Mouse (Mus musculus) small intestine, adult 2 months (tissue): Measurements from ENCODE around the gene Wwox. TPM values are rescaled to one million over a fixed set of nuclear protein-coding genes. Genes with fewer than 3 reads are reported as not detected.

ENCODE experiments used
- H3K27ac ChIP-seq: fragments of 200-500 bp; 2 replicates; pipeline ENCODE4 v1.5.1; 2012; ENCODE audit warnings: low read depth, low read length, control low read depth, inconsistent platforms; ENCODE audit not compliant: insufficient read depth
- H3K27me3 ChIP-seq: fragments of 200-500 bp; 2 replicates; pipeline ENCODE4 v1.6.1; 2012; ENCODE audit warnings: mild to moderate bottlenecking, moderate library complexity, low read length, inconsistent platforms; ENCODE audit not compliant: control insufficient read depth, insufficient read depth
- H3K36me3 ChIP-seq: fragments of 200-500 bp; 2 replicates; pipeline ENCODE4 v1.6.1; 2012; ENCODE audit warnings: mild to moderate bottlenecking, low read length, control low read depth, inconsistent platforms; ENCODE audit not compliant: control insufficient read depth, insufficient read depth
- H3K4me1 ChIP-seq: fragments of 200-500 bp; 2 replicates; pipeline ENCODE4 v1.6.1; 2012; ENCODE audit warnings: low read length, inconsistent platforms, mixed read lengths; ENCODE audit not compliant: control insufficient read depth, insufficient read depth, insufficient read length
- H3K4me3 ChIP-seq: fragments of 200-500 bp; 2 replicates; pipeline ENCODE4 v1.5.1; 2012; ENCODE audit warnings: low read depth, mild to moderate bottlenecking, control low read depth, inconsistent platforms, low read length, moderate library complexity
- CTCF ChIP-seq: fragments of 200-500 bp; IDR thresholded peaks from 2 replicates; pipeline ENCODE4 v1.5.1; 2012; ENCODE audit warnings: low read depth, mild to moderate bottlenecking, control low read depth, inconsistent platforms, low read length, moderate library complexity, mixed read lengths; ENCODE audit not compliant: insufficient replicate concordance, insufficient read length; ENCODE audit errors: extremely low read depth
- POLR2A ChIP-seq: fragments of 200-500 bp; IDR thresholded peaks from 2 replicates; pipeline ENCODE4 v1.6.1; 2012; ENCODE audit warnings: low read depth, mild to moderate bottlenecking, control low read depth, inconsistent platforms, low read length, moderate library complexity
- WGBS: fragments of 180-500 bp; shearing (Covaris S2); methylation state at CpG from one replicate; pipeline ENCODE4 v1.1.7; 2018; 5-methylcytosine and 5-hydroxymethylcytosine counted together
- polyA plus RNA-seq: library from polyadenylated mRNA; depleted of rRNA; stranded (reverse); fragments of >200 nt; gene quantifications from 2 replicates; pipeline ENCODE4 v1.2.3, GENCODE M21; 2012

Gene Wwox
- polyA plus RNA-seq, 1 experiment, result 6.0 TPM

DNA sequence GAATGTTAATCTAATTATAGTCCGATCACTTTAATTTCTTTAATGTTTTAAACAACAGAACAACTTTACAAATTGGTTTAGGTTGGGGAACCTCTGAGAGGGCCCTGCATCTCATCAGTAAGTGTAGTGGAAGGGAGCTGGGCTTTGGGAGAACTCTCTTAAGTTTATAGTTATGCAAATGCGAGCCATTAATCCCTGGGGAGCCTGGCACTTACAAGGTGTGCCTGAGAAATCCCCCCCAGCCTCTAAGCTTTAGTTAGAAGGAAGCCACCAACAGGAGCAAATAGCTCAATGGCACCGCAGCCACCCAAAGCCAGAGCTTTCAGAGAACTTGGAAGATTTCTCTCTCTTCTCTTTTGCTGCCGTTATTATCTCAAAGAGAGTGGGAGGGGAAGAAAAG, 759.7 kb downstream of the Wwox start:
- Histone ChIP-seq H3K4me3 (no peak overlapping the region), H3K27ac (no peak overlapping the region), H3K4me1 (no peaks in the 10 kb centered on the region), H3K36me3 (no peaks in the 10 kb centered on the region), H3K27me3 (no peaks in the 10 kb centered on the region)
- TF ChIP-seq POLR2A (no peak), CTCF (no peak)
- WGBS, result 51% methylated on average over 4 of the region's 4 CpGs

DNA sequence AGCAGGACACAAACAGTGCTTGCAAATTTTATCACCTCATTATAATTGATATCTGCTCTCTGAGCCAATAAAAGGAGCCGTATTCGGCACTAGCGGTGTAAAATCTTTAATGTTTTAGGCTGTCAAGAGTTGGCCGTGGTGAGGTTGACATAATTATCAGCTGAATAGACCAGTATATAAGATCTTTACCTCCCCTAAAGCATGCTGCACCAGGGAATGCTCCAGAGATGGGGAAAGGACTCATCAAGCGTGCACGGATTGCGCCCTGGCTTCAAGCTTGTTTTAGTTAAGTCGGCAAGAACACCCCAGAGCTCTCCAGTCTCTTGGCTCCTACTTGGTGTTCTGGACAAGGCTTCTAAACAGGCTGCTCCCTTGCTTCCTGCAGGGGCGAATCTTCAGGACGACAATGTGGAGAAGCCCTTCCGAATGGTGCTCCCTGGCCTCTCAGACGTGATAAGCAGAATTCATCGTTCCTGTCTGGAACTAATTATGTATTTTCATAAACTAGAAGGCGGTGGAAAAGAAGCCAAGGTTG, 760.2 kb downstream of the Wwox start:
- 36% methylated on average over 14 of the region's 14 CpGs for WGBS
- H3K27me3 ChIP-seq, result no peaks in the 10 kb centered on the region
- H3K27ac ChIP-seq, result no peak overlapping the region
- H3K4me1 ChIP-seq, result no peaks in the 10 kb centered on the region
- TF ChIP-seq POLR2A, result no peak
- no peak for TF ChIP-seq CTCF
- no peaks in the 10 kb centered on the region for H3K36me3 ChIP-seq
- H3K4me3 ChIP-seq, result no peak overlapping the region

DNA sequence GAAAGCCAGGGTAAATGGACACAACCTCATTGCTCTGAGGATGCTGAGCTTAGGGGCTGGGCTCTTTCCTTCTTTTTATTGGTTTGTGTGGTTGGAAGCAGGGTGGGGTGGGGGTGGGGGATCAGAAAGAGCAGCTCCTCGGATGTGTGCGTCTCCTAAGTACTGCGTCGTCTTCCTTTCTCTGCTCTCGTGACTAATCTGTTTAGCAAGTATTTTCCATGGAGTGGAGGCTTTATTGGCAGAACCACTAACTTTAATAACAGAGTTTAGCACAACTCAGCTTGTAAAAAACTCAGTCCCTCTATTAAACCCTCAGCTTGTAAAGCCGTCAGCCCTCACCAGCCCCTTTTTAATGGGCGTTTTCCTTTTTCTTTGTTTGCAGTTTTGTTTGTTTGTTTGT, 762.3 kb downstream of the Wwox start:
- no peaks in the 10 kb centered on the region for H3K4me1 ChIP-seq
- no peak for TF ChIP-seq CTCF
- no peak for TF ChIP-seq POLR2A
- H3K27ac ChIP-seq, result no peak overlapping the region
- WGBS, result 78% methylated on average over 7 of the region's 7 CpGs
- no peaks in the 10 kb centered on the region for H3K36me3 ChIP-seq
- no peak overlapping the region for H3K4me3 ChIP-seq
- H3K27me3 ChIP-seq, result no peaks in the 10 kb centered on the region

DNA sequence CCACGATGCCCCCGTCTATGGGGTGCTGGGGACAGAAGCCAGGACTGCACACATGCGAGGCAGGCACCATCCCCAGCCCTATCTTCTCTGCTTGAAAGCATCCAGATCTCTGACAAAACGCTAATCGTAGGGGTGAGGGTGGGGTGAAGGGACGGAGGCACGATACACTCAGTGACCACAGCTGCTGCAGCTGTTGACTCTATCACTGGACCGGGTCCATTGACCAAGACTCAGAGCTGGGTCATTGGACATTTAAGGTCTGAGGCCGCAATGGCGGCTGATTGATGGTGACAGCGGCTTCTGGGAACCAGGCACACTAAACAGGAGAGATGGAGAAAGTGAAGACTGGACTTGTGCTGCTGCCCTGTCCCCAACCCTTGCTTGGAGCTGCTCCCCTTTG, 768.0 kb downstream of the Wwox start:
- Histone ChIP-seq H3K27me3 (no peaks in the 10 kb centered on the region), H3K4me1 (no peaks in the 10 kb centered on the region), H3K27ac (no peak overlapping the region), H3K4me3 (no peak overlapping the region), H3K36me3 (no peaks in the 10 kb centered on the region)
- WGBS, result 88% methylated on average over 11 of the region's 11 CpGs
- no peak for TF ChIP-seq CTCF
- no peak for TF ChIP-seq POLR2A

DNA sequence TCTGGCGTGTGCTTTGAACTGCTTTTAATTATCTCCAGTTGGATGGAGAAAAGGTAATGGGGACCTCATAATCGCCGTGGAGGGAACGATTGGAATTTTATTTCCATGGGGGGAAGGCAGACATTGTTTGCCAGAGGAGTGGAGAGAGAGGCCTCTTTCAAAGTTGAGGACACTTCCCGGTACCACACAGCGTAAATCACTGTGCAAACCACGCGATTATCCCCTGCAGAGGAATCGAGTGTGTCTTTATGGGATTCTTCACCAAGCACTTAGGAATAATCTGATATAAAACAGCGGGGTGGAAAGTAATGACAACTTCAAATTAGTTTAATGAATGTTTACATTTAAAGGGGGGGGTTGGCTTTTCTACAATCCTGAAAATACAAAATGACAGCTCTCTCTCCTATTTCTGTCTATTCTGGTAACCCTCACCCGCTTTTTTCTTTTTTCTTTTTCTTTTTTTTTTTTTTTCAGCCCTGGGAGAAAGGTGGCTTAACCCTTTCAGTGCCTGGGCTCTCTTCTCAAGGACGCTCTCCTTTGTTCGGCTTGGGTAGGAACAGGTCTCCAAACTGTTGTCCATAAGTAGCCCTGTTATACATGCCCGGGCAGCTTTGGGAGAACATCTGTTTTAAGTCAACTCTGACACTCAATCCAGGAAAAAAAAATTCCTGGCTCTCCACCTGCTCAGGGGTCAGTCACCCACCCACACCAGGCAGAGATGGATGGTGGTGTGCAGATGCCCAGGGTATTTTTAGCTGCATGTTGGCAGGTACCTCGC, 769.1 kb downstream of the Wwox start:
- 58% methylated on average over 15 of the region's 15 CpGs for WGBS
- Histone ChIP-seq H3K27ac (no peak overlapping the region), H3K27me3 (no peaks in the 10 kb centered on the region), H3K4me3 (no peak overlapping the region), H3K4me1 (no peaks in the 10 kb centered on the region), H3K36me3 (no peaks in the 10 kb centered on the region)
- no peak for TF ChIP-seq CTCF
- TF ChIP-seq POLR2A, result no peak

DNA sequence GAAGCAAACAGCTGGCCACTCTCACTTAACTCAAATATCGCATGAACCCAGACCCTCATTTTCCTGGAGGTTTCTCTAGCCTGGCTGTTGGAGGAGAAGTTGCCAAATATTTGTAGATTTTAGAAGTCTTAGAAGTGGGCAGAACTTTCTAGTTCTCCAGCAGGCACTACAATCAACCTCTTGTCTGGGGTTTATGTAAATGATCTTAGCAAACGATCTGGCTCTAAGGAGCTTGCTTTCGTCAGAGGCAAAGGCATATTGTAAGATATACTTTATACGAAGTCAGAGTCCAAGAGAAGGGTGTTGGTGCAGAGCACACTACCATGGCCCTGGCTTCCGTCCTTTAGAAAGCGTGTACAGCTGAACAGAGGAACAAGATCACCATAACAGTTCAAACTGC, 770.6 kb downstream of the Wwox start:
- no peaks in the 10 kb centered on the region for H3K4me1 ChIP-seq
- WGBS, result 61% methylated on average over 6 of the region's 6 CpGs
- TF ChIP-seq POLR2A (no peak), CTCF (no peak)
- H3K36me3 ChIP-seq, result no peaks in the 10 kb centered on the region
- no peaks in the 10 kb centered on the region for H3K27me3 ChIP-seq
- no peak overlapping the region for H3K4me3 ChIP-seq
- no peak overlapping the region for H3K27ac ChIP-seq

DNA sequence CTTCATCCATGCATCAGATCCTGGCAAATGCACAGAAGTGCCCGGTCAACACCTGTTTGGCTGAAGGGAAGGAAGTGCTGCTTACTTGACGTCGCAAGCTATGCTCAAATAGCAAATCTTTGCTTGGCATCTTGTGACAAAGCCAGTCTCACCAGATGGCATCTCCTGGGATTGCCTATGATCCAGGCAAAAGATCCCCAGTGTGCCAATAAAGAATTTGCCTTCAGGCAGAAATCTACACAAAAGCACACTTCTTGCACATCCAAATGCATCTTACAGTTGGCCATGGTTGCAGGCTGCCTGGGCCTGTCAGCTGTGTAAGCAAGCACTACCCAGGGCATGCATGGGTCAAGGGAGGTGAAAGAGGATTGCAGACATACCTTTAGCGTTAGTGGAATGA, 773.7 kb downstream of the Wwox start:
- H3K27ac ChIP-seq, result no peak overlapping the region
- H3K36me3 ChIP-seq, result no peaks in the 10 kb centered on the region
- WGBS, result 87% methylated on average over 4 of the region's 4 CpGs
- H3K4me3 ChIP-seq, result no peak overlapping the region
- TF ChIP-seq POLR2A (no peak), CTCF (no peak)
- H3K4me1 ChIP-seq, result no peaks in the 10 kb centered on the region
- no peaks in the 10 kb centered on the region for H3K27me3 ChIP-seq
